ENCODE assay signal across 9 mouse cellular contexts in genomic region chr5:65435363-65435805, GRCm38 (mm10). TPM values are rescaled to one million over a fixed set of nuclear protein-coding genes. Genes with fewer than 3 reads are reported as not detected.
DNase-seq lines count a peak whose midpoint lies in the region; ATAC-seq and TF ChIP-seq lines count a peak whose summit lies in the region.
"Had no signal": no experiment of that assay in that cellular context is flagged by ENCODE, and none has a peak within 500 bp of the region (broad histone marks: within the 10 kb centered on the region; RNA-seq: fewer than 3 reads in every experiment).

No protein-coding gene starts in this region.

- 0 out of 2 replicates have a peak, but pooled peaks cover 6% of the 10 kb centered on the region for H3K4me1 ChIP-seq in intestine, postnatal 0 days (replicated peaks; ENCODE audit: control insufficient read depth, insufficient read depth, low read length)
- H3K4me1 ChIP-seq in neural tube, embryonic 14.5 days (ENCODE audit: control insufficient read depth, insufficient read depth, low read length) = peaks cover 5% of the 10 kb centered on the region

- peak overlapping the region; percentile 81 for H3K9ac ChIP-seq in intestine, postnatal 0 days (ENCODE audit: low read depth, low read length)
- H3K9ac ChIP-seq in neural tube, embryonic 14.5 days (replicated peaks; ENCODE audit: low read depth, low read length) = peak overlapping the region; percentile 66

- H3K27me3 ChIP-seq in intestine, postnatal 0 days (replicated peaks; ENCODE audit: control insufficient read depth, insufficient read depth, low read length) = no peaks in the 10 kb centered on the region
- no peaks in the 10 kb centered on the region for H3K27me3 ChIP-seq in neural tube, embryonic 14.5 days (ENCODE audit: control insufficient read depth, insufficient read depth, low read length)

- DNase-seq in adrenal gland, postnatal 14 days = peak; percentile 72
- no peak for DNase-seq in adrenal gland, adult 8-10 months
- DNase-seq in right cerebral cortex, adult 18-20 months = peak; percentile 13
- no peak for DNase-seq in right cerebral cortex, postnatal 25 days
- no peak for DNase-seq in right cerebral cortex, postnatal 14 days
- DNase-seq in adrenal gland, adult (ENCODE audit: inconsistent age in 2 of 2, low spot score in 1 of 2) = no peak

- no peak for TF ChIP-seq CTCF in intestine, postnatal 0 days (IDR thresholded peaks at IDR 0.05; ENCODE audit: low read depth)

- peak overlapping the region; percentile 90 for H3K4me2 ChIP-seq in intestine, postnatal 0 days (replicated peaks; ENCODE audit: low read depth)
- H3K4me2 ChIP-seq in neural tube, embryonic 14.5 days (ENCODE audit: low read depth, low read length) = peak overlapping the region; percentile 94

- no peak; the same call in 1 of the 2 replicates for ATAC-seq in intestine, postnatal 0 days
- ATAC-seq in neural tube, embryonic 14.5 days (ENCODE audit: low read depth) = peak; percentile 72; the same call in 1 of the 2 replicates

- no peaks in the 10 kb centered on the region for H3K9me3 ChIP-seq in intestine, postnatal 0 days (ENCODE audit: control insufficient read depth)
- no peaks in the 10 kb centered on the region for H3K9me3 ChIP-seq in neural tube, embryonic 14.5 days (ENCODE audit: control insufficient read depth, low read length)

- peak overlapping the region; percentile 79 for H3K27ac ChIP-seq in intestine, postnatal 0 days (ENCODE audit: low read depth, low read length)
- peak overlapping the region; percentile 68 for H3K27ac ChIP-seq in neural tube, embryonic 14.5 days (ENCODE audit: low read depth, low read length)

- peak overlapping the region; percentile 91 for H3K4me3 ChIP-seq in intestine, postnatal 0 days (ENCODE audit: low read depth, low read length)
- H3K4me3 ChIP-seq in neural tube, embryonic 14.5 days (ENCODE audit: low read depth, low read length) = peak overlapping the region; percentile 86

- no peaks in the 10 kb centered on the region for H3K36me3 ChIP-seq in intestine, postnatal 0 days (ENCODE audit: control insufficient read depth, insufficient read depth)
- no peaks in the 10 kb centered on the region for H3K36me3 ChIP-seq in neural tube, embryonic 14.5 days (ENCODE audit: control insufficient read depth, insufficient read depth, low read length)

- 0% methylated on average over 43 of the region's 47 CpGs for WGBS in intestine, postnatal 0 days
- WGBS in neural tube, embryonic 14.5 days = 0% methylated on average over 38 of the region's 47 CpGs

RNA-seq across cellular contexts. Expression of gene Ugdh, which starts 0.4 kb away (rescaled TPM):
- total RNA-seq in adrenal gland, postnatal 14 days (2021) = 47.7 and 48.7 TPM in 2 replicates
- 10 to 100 TPM; 68.1 to 84.6 (median 74.7) TPM for total RNA-seq in adrenal gland, adult 8-10 months (2022)
- polyA plus RNA-seq in intestine, postnatal 0 days (2015; fragmentation: Nextera tagmentation; extraction: Ambion mirVana) = 298 and 303 TPM in 2 replicates
- polyA plus RNA-seq in neural tube, embryonic 14.5 days (2014; fragmentation: Nextera tagmentation; extraction: Ambion mirVana) = 31.3 and 40.8 TPM in 2 replicates

RNA-seq across cellular contexts. Expression of gene Lias, which starts 44.1 kb away (rescaled TPM):
- total RNA-seq in adrenal gland, postnatal 14 days (2021) = 55.1 and 62.9 TPM in 2 replicates
- total RNA-seq in adrenal gland, adult 8-10 months (2022) = 10 to 100 TPM; 51.2 to 69.4 (median 58.5) TPM
- polyA plus RNA-seq in intestine, postnatal 0 days (2015; fragmentation: Nextera tagmentation; extraction: Ambion mirVana) = 40.6 and 41.9 TPM in 2 replicates
- polyA plus RNA-seq in neural tube, embryonic 14.5 days (2014; fragmentation: Nextera tagmentation; extraction: Ambion mirVana) = 65.0 and 70.7 TPM in 2 replicates

RNA-seq across cellular contexts. Expression of gene Rpl9, which starts 44.1 kb away (rescaled TPM):
- 867 and 1,107 TPM in 2 replicates for total RNA-seq in adrenal gland, postnatal 14 days (2021)
- 1,000 to 10,000 TPM in 3 of 4 experiments, 100 to 1,000 TPM in 1; 977 to 1,080 (median 1,050) TPM for total RNA-seq in adrenal gland, adult 8-10 months (2022)
- 650 and 657 TPM in 2 replicates for polyA plus RNA-seq in intestine, postnatal 0 days (2015; fragmentation: Nextera tagmentation; extraction: Ambion mirVana)
- 605 and 660 TPM in 2 replicates for polyA plus RNA-seq in neural tube, embryonic 14.5 days (2014; fragmentation: Nextera tagmentation; extraction: Ambion mirVana)

RNA-seq across cellular contexts. Expression of gene Gm43552, which starts 57.2 kb away (rescaled TPM):
- total RNA-seq in adrenal gland, postnatal 14 days (2021) = not detected in 2 replicates
- 10 to 100 TPM in 1 of 4 experiments, 1 to 10 TPM in 2, not detected in 1; 3.6 to 12.4 (median 6.2) TPM for total RNA-seq in adrenal gland, adult 8-10 months (2022)
- polyA plus RNA-seq in intestine, postnatal 0 days (2015; fragmentation: Nextera tagmentation; extraction: Ambion mirVana) = not detected in 2 replicates
- polyA plus RNA-seq in neural tube, embryonic 14.5 days (2014; fragmentation: Nextera tagmentation; extraction: Ambion mirVana) = not detected in 2 replicates
- polyA plus RNA-seq: large intestine, adult 2 months had no signal

Comparison
In these comparisons a context has a peak if more than half of its experiments do, and no peak if none do; other contexts are left out.
1. DNase-seq: peak in adrenal gland, postnatal 14 days (single experiment) and right cerebral cortex, adult 18-20 months (single experiment); none in adrenal gland, adult 8-10 months (single experiment), right cerebral cortex, postnatal 25 days (single experiment), right cerebral cortex, postnatal 14 days (single experiment) and adrenal gland, adult (0 of 2).